Mouse (Mus musculus) erythroblast, embryonic 14.5 days (primary cell): Measurements from ENCODE around the gene Insyn1.

Experiments
- GATA1 ChIP-seq: IDR thresholded peaks from 2 replicates; pipeline ENCODE4 v1.6.1; 2012; ENCODE audit warnings: low read length, inconsistent platforms, mixed read lengths
- TAL1 ChIP-seq: IDR thresholded peaks from 3 replicates; pipeline ENCODE4 v1.6.1; 2012; ENCODE audit warnings: low read length, inconsistent platforms, mixed read lengths

DNA sequence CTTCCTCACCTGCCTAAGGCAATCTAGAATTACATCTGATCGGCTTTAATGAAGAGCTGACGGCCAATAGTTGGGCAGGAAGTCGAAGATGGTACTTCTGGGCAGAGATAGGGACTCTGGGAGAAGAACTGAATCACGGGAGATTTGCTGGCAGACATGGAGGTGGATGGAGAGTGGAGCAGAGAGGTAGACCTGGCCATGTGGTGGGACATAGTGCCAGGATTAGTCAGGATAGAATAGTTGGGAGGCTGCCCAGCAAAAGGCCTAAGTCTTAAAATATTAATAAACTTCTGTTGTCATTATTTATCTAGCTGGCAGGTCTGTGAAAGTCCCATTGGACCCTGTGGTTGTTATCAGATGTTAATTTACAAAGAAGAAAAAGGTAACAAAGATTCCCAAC, 36.7 kb downstream of the Insyn1 start:
- TF ChIP-seq GATA1 (no peak), TAL1 (no peak)
